Mouse (Mus musculus): Measurements from ENCODE around the gene Haus7. TPM values are rescaled to one million over a fixed set of nuclear protein-coding genes. Genes with fewer than 3 reads are reported as not detected.

The Haus7 gene
- polyA plus RNA-seq, 1 experiment from 2014 or later, result 72.9 TPM

Other genes starting within 250 kb of the Haus7 start
- 0.28 and 0.93 TPM in 2 replicates for gene Xlr4b, start 244.7 kb downstream of the Haus7 start, polyA plus RNA-seq (2016; fragmentation: Nextera tagmentation; extraction: Ambion mirVana)
- 20.5 and 22.5 TPM in 2 replicates for gene F8a, start 230.8 kb downstream of the Haus7 start, polyA plus RNA-seq (2016; fragmentation: Nextera tagmentation; extraction: Ambion mirVana)
- gene Xlr4c, start 215.9 kb downstream of the Haus7 start, polyA plus RNA-seq (2016; fragmentation: Nextera tagmentation; extraction: Ambion mirVana), result 0.20 TPM in 1 of 2 replicates, not detected in the other
- gene Xlr3c, start 193.7 kb downstream of the Haus7 start, polyA plus RNA-seq (2016; fragmentation: Nextera tagmentation; extraction: Ambion mirVana), result 0.23 TPM in 1 of 2 replicates, not detected in the other
- gene Xlr5a, start 166.1 kb downstream of the Haus7 start, polyA plus RNA-seq (2016; fragmentation: Nextera tagmentation; extraction: Ambion mirVana), result not detected in 2 replicates
- gene Xlr5c, start 166.1 kb downstream of the Haus7 start, polyA plus RNA-seq (2016; fragmentation: Nextera tagmentation; extraction: Ambion mirVana), result not detected in 2 replicates
- not detected in 2 replicates for gene Gm45015, start 122.2 kb downstream of the Haus7 start, polyA plus RNA-seq (2016; fragmentation: Nextera tagmentation; extraction: Ambion mirVana)
- 20.7 and 22.1 TPM in 2 replicates for gene Zfp275, start 116.4 kb downstream of the Haus7 start, polyA plus RNA-seq (2016; fragmentation: Nextera tagmentation; extraction: Ambion mirVana)
- gene Gm18336, start 60.3 kb downstream of the Haus7 start, polyA plus RNA-seq (2016; fragmentation: Nextera tagmentation; extraction: Ambion mirVana), result not detected in 2 replicates
- gene Zfp92, start 47.9 kb downstream of the Haus7 start, polyA plus RNA-seq (2016; fragmentation: Nextera tagmentation; extraction: Ambion mirVana), result 0.17 and 0.22 TPM in 2 replicates
- not detected in 2 replicates for gene Trex2, start 23.7 kb downstream of the Haus7 start, polyA plus RNA-seq (2016; fragmentation: Nextera tagmentation; extraction: Ambion mirVana)
- 21.4 and 21.5 TPM in 2 replicates for gene Bgn, start 24.6 kb upstream of the Haus7 start, polyA plus RNA-seq (2016; fragmentation: Nextera tagmentation; extraction: Ambion mirVana)
- gene Atp2b3, start 44.0 kb upstream of the Haus7 start, polyA plus RNA-seq (2016; fragmentation: Nextera tagmentation; extraction: Ambion mirVana), result 0.74 and 0.78 TPM in 2 replicates
- 3.7 and 5.4 TPM in 2 replicates for gene Dusp9, start 180.4 kb upstream of the Haus7 start, polyA plus RNA-seq (2016; fragmentation: Nextera tagmentation; extraction: Ambion mirVana)
- gene Pnck, start 201.1 kb upstream of the Haus7 start, polyA plus RNA-seq (2016; fragmentation: Nextera tagmentation; extraction: Ambion mirVana), result 31.2 and 32.1 TPM in 2 replicates
- gene Slc6a8, start 214.1 kb upstream of the Haus7 start, polyA plus RNA-seq (2016; fragmentation: Nextera tagmentation; extraction: Ambion mirVana), result 7.5 and 8.0 TPM in 2 replicates